Mouse (Mus musculus) heart, postnatal 0 days (tissue): ENCODE data around the gene C530008M17Rik. TPM values are rescaled to one million over a fixed set of nuclear protein-coding genes. Genes with fewer than 3 reads are reported as not detected.

Source experiments
- ATAC-seq: fragments of 200-750 bp; cut with Nextera tagmentation; 2 replicates; pipeline ENCODE4 v1.8.0; 2017; ENCODE audit warnings: low read depth, moderate number of reproducible peaks, moderate library complexity; ENCODE audit not compliant: insufficient read depth
- DNase-seq: peaks from one replicate; pipeline ENCODE4 v3.0.0-alpha.2; 2016; ENCODE audit warnings: low spot score
- H3K27ac ChIP-seq: fragments of 300-500 bp; sonication (generic); 2 replicates; pipeline ENCODE4 v1.5.1; 2014; ENCODE audit warnings: low read depth, mild to moderate bottlenecking
- H3K27me3 ChIP-seq: fragments of 300-500 bp; sonication (generic); 2 replicates; pipeline ENCODE4 v1.6.1; 2014; ENCODE audit warnings: low read length, mixed read lengths; ENCODE audit not compliant: control insufficient read depth, insufficient read depth
- H3K36me3 ChIP-seq: fragments of 300-500 bp; sonication (generic); replicated peaks from 2 replicates; pipeline ENCODE4 v1.6.1; 2014; ENCODE audit warnings: low read length, mixed read lengths; ENCODE audit not compliant: control insufficient read depth, insufficient read depth
- H3K4me1 ChIP-seq: fragments of 300-500 bp; sonication (generic); 2 replicates; pipeline ENCODE4 v1.6.1; 2014; ENCODE audit warnings: antibody characterized with exemption; ENCODE audit not compliant: control insufficient read depth, insufficient read depth
- H3K4me2 ChIP-seq: fragments of 300-500 bp; sonication (generic); 2 replicates; pipeline ENCODE4 v1.6.1; 2014; ENCODE audit warnings: low read depth, mild to moderate bottlenecking, low read length, moderate library complexity
- H3K4me3 ChIP-seq: fragments of 300-500 bp; sonication (generic); 2 replicates; pipeline ENCODE4 v1.5.1; 2014; ENCODE audit warnings: low read depth, low read length
- H3K9ac ChIP-seq: fragments of 300-500 bp; sonication (generic); replicated peaks from 2 replicates; pipeline ENCODE4 v1.6.1; 2014; ENCODE audit warnings: low read depth, low read length, mixed read lengths
- H3K9me3 ChIP-seq: fragments of 300-500 bp; sonication (generic); replicated peaks from 2 replicates; pipeline ENCODE4 v1.6.1; 2016; ENCODE audit warnings: low read length; ENCODE audit not compliant: control insufficient read depth
- CTCF ChIP-seq: IDR thresholded peaks from 2 replicates; pipeline ENCODE4 v1.5.1; 2016; ENCODE audit warnings: antibody characterized with exemption, control low read depth, low read depth
- EP300 ChIP-seq: IDR thresholded peaks from 2 replicates; pipeline ENCODE4 v1.6.1; 2016; ENCODE audit warnings: antibody characterized with exemption, low read depth
- WGBS: fragments of 180-500 bp; shearing (Covaris S2); extraction: QIAGEN DNeasy Blood & Tissue Kit; methylation state at CpG from one replicate; pipeline ENCODE4 v1.1.7; 2014; 5-methylcytosine and 5-hydroxymethylcytosine counted together
- polyA plus RNA-seq: library from polyadenylated mRNA; unstranded; fragments of >200 nt; fragmentation: Nextera tagmentation; extraction: Ambion mirVana; gene quantifications from 2 replicates; pipeline ENCODE4 v1.2.1, GENCODE M21; 2015
- total RNA-seq: library from RNA; depleted of rRNA; stranded (reverse); fragments of >200 nt; gene quantifications from 2 replicates; pipeline ENCODE4 v1.2.3, GENCODE M21; 2014; ENCODE audit warnings: low replicate concordance

The C530008M17Rik gene
- total and polyA plus RNA-seq, 2 experiments from 2014 or later: 7.3 to 18.8 TPM

- TF ChIP-seq CTCF (no peak), EP300 (no peak)
- Histone ChIP-seq H3K4me2 (peak overlapping the region; percentile 99), H3K4me3 (peak overlapping the region; percentile 64), H3K9ac (peak overlapping the region; percentile 48), H3K27me3 (0 out of 2 replicates have a peak, but pooled peaks cover 4% of the 10 kb centered on the region), H3K36me3 (no peaks in the 10 kb centered on the region), H3K27ac (no peak overlapping the region), H3K4me1 (no peaks in the 10 kb centered on the region), H3K9me3 (no peaks in the 10 kb centered on the region)
- 9% methylated on average over 38 of the region's 38 CpGs for WGBS
- peak; percentile 68 for ATAC-seq
- no peak for DNase-seq
Measured at GRCm38 (mm10) chr5:76658084-76658934, 2.0 kb downstream of the C530008M17Rik start.

GRCm38 (mm10) chr5:76659958-76660635 is 3.8 kb downstream of the C530008M17Rik start:
- Histone ChIP-seq H3K36me3 (no peaks in the 10 kb centered on the region), H3K4me3 (no peak overlapping the region), H3K4me1 (no peaks in the 10 kb centered on the region), H3K9ac (no peak overlapping the region), H3K4me2 (no peak overlapping the region), H3K9me3 (no peaks in the 10 kb centered on the region), H3K27me3 (0 out of 2 replicates have a peak, but pooled peaks cover 4% of the 10 kb centered on the region), H3K27ac (no peak overlapping the region)
- DNase-seq (no peak), ATAC-seq (no peak)
- WGBS: 86% methylated on average over 8 of the region's 8 CpGs
- TF ChIP-seq CTCF: no peak
- no peak for TF ChIP-seq EP300

GRCm38 (mm10) chr5:76661310-76661709 is 5.0 kb downstream of the C530008M17Rik start:
- H3K9ac ChIP-seq: no peak overlapping the region
- H3K4me2 ChIP-seq: no peak overlapping the region
- H3K4me1 ChIP-seq: no peaks in the 10 kb centered on the region
- 0 out of 2 replicates have a peak, but pooled peaks cover 4% of the 10 kb centered on the region for H3K27me3 ChIP-seq
- no peaks in the 10 kb centered on the region for H3K36me3 ChIP-seq
- H3K27ac ChIP-seq: no peak overlapping the region
- H3K4me3 ChIP-seq: no peak overlapping the region
- DNase-seq: no peak
- H3K9me3 ChIP-seq: no peaks in the 10 kb centered on the region
- TF ChIP-seq CTCF: no peak
- no peak for TF ChIP-seq EP300
- 71% methylated on average over 4 of the region's 4 CpGs for WGBS
- no peak for ATAC-seq

- H3K9ac ChIP-seq: no peak overlapping the region
- WGBS: 82% methylated on average over 7 of the region's 7 CpGs
- no peaks in the 10 kb centered on the region for H3K9me3 ChIP-seq
- H3K4me3 ChIP-seq: no peak overlapping the region
- TF ChIP-seq CTCF (no peak), EP300 (no peak)
- H3K4me1 ChIP-seq: no peaks in the 10 kb centered on the region
- no peak overlapping the region for H3K27ac ChIP-seq
- no peaks in the 10 kb centered on the region for H3K36me3 ChIP-seq
- DNase-seq: no peak
- no peaks in the 10 kb centered on the region for H3K27me3 ChIP-seq
- ATAC-seq: no peak
- no peak overlapping the region for H3K4me2 ChIP-seq
Measured at GRCm38 (mm10) chr5:76664936-76665335, 8.6 kb downstream of the C530008M17Rik start.

- Histone ChIP-seq H3K27ac (no peak overlapping the region), H3K27me3 (no peaks in the 10 kb centered on the region), H3K36me3 (no peaks in the 10 kb centered on the region), H3K4me1 (no peaks in the 10 kb centered on the region), H3K9ac (no peak overlapping the region), H3K4me2 (no peak overlapping the region), H3K4me3 (no peak overlapping the region), H3K9me3 (no peaks in the 10 kb centered on the region)
- no peak for DNase-seq
- WGBS: 51% methylated on average over 7 of the region's 7 CpGs
- TF ChIP-seq CTCF (no peak), EP300 (no peak)
- no peak for ATAC-seq
Measured at GRCm38 (mm10) chr5:76665421-76665820, 9.1 kb downstream of the C530008M17Rik start.
